Mouse (Mus musculus): ENCODE measurements at regions not wholly inside any gene's neighbourhood (a gene's known extent, or its start where the extent isn't known, plus 50 kb on each side); places are given as distances from the start of the nearest gene placed in this dataset.

GRCm38 (mm10) chr15:86718376-86718775 is 504.1 kb downstream of the Tbc1d22a start:
- TF ChIP-seq POLR2A (IDR thresholded peaks at IDR 0.05; ENCODE audit: borderline replicate concordance, insufficient read depth, low read length) (no peak), CTCF (IDR thresholded peaks at IDR 0.05; ENCODE audit: borderline replicate concordance, insufficient read depth, low read depth, low read length) (no peak)

Measured in cerebellum, adult 2 months (tissue).